Mouse (Mus musculus) CD4-positive, CD25-positive, alpha-beta regulatory T cell, adult 2 months (primary cell): Measurements from ENCODE around the gene Wfikkn2.

Source experiments
- DNase-seq: peaks from one replicate; pipeline ENCODE4 v3.0.0-alpha.2; 2012; ENCODE audit warnings: low read depth, low spot score

Wfikkn2 gene

DNA sequence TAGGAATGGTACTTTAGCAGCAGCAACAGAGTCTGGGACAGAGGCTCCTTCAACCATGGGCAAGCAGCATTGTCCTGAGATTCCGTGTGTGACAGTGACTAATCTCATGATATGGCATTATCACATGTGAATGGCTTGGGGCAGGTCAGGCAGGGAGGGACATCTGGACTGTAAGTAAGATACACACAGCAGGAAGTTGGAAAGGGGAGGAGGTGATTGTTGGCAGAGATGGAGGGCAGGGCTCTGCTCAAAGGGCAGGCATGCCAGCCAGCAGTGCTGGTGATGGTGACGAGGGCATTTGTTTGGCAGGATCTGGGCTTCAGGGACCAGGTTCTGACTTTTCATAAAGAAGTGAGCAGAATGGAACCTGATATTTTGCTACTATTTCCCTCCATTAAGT is 52.7 kb downstream of the Wfikkn2 start:
- no peak for DNase-seq

DNA sequence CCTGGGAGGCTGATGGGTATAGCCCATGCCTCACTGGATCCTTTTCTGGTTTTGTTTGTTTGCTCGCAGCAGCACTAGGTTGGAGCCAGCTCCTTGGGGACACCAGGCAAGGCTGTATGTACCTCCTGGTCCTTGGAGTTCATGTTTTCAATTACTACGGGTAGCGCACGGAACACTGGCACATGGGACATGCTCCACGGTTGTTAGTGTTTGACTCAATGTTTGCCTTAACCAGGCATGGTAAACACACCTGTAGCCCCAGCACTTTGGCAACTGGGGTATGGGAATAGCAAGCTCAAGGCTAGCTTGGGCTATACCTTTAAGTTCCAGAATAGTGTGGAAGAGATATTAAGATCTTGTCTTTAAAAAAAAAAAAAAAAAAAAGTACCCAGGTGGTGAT is 55.1 kb downstream of the Wfikkn2 start:
- no peak for DNase-seq

DNA sequence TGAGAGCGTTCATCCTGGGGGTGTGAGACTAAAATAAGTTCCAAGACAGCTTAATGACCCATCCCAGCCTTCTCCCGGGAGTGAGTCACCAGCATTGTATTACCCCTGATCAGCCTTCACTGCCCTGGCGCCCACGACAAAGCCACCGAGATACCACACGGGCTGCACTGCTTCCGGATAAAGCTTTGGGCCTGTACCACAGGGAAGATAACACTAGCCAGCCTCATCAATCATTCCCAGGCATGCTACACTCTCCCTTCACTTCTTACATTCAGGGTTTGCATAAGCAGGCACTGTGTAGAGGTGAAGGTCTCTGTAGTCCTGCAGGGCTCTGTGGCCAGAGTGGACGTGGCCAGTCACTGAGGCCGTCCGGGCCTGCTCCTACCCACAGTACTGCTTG is 56.2 kb downstream of the Wfikkn2 start:
- DNase-seq = no peak
